Mouse (Mus musculus) bone marrow, adult 2 months (tissue): ENCODE results near the gene Muc3.

Experiments
- CTCF ChIP-seq: fragments of 200-500 bp; IDR thresholded peaks from 2 replicates; pipeline ENCODE4 v1.5.1; 2011; ENCODE audit warnings: low read length, control low read depth; ENCODE audit not compliant: control insufficient read depth, insufficient read depth
- POLR2A ChIP-seq: fragments of 200-500 bp; IDR thresholded peaks from 2 replicates; pipeline ENCODE4 v1.6.1; 2011; ENCODE audit warnings: low read depth, mild to moderate bottlenecking, control low read depth, low read length, borderline replicate concordance; ENCODE audit not compliant: control insufficient read depth

GRCm38 (mm10) chr5:137102078-137102477 lies 47.0 kb downstream of the Muc3 start:
- TF ChIP-seq CTCF, result no peak
- no peak for TF ChIP-seq POLR2A
